ENCODE assay signal across 7 mouse cellular contexts in genomic region chr9:108566815-108567776, GRCm38 (mm10). TPM values are rescaled to one million over a fixed set of nuclear protein-coding genes. Genes with fewer than 3 reads are reported as not detected.
A peak's percentile ranks its signal among the peaks of the same experiment; 100 is the strongest.
DNase-seq lines count a peak whose midpoint lies in the region; ATAC-seq lines count a peak whose summit lies in the region.

TSS of gene Ndufaf3 (minus strand) at chr9:108567434.

- peak within 1 kb of the TSS; percentile 97 for H3K4me2 ChIP-seq in intestine, embryonic 15.5 days (replicated peaks)

- H3K27me3 ChIP-seq in intestine, embryonic 15.5 days (replicated peaks) = no peaks in the 10 kb centered on the region
- no peaks in the 10 kb centered on the region for H3K27me3 ChIP-seq in midbrain, embryonic 10.5 days (ENCODE audit: low read depth, poor library complexity, severe bottlenecking)

- peak; percentile 88 for ATAC-seq in intestine, embryonic 15.5 days

- H3K4me1 ChIP-seq in intestine, embryonic 15.5 days (replicated peaks) = peaks cover 28% of the 10 kb centered on the region
- peaks cover 63% of the 10 kb centered on the region for H3K4me1 ChIP-seq in midbrain, embryonic 10.5 days

- H3K4me3 ChIP-seq in intestine, embryonic 15.5 days (replicated peaks) = peak within 1 kb of the TSS; percentile 66
- peak within 1 kb of the TSS; percentile 80 for H3K4me3 ChIP-seq in midbrain, embryonic 10.5 days

- peak within 1 kb of the TSS; percentile 94 for H3K27ac ChIP-seq in intestine, embryonic 15.5 days
- peak within 1 kb of the TSS; percentile 94 for H3K27ac ChIP-seq in midbrain, embryonic 10.5 days (replicated peaks)

- peaks cover 32% of the 10 kb centered on the region for H3K36me3 ChIP-seq in intestine, embryonic 15.5 days
- peaks cover 56% of the 10 kb centered on the region for H3K36me3 ChIP-seq in midbrain, embryonic 10.5 days

- peak; percentile 95 to 98 for DNase-seq in adrenal gland, adult 18-20 months (ENCODE audit: low spot score in 2 of 2)
- peak; percentile 97 for DNase-seq in embryo, embryonic 11 days
- peak; percentile 93 for DNase-seq in gastrocnemius, postnatal 25 days
- peak; percentile 96 to 98 for DNase-seq in left cerebral cortex, postnatal 25 days (ENCODE audit: low spot score in 2 of 2)
- peak; percentile 92 for DNase-seq in midbrain, embryonic 10.5 days (ENCODE audit: low spot score)
- DNase-seq in right cerebral cortex, postnatal 4 days = peak; percentile 97

- H3K9ac ChIP-seq in intestine, embryonic 15.5 days = peak within 1 kb of the TSS; percentile 80

- under 1% methylated on average over 73 of the region's 73 CpGs for WGBS in intestine, embryonic 15.5 days
- WGBS in midbrain, embryonic 10.5 days = under 1% methylated on average over 73 of the region's 73 CpGs

- no peaks in the 10 kb centered on the region for H3K9me3 ChIP-seq in intestine, embryonic 15.5 days
- no peaks in the 10 kb centered on the region for H3K9me3 ChIP-seq in midbrain, embryonic 10.5 days (replicated peaks)

- intact Hi-C loops in left cerebral cortex, postnatal 25 days (cut with DNase I) = loop anchor here (2.0 kb wide), 1 partner anchor 30 kb away; the partner anchor contains the start of gene P4htm

RNA-seq across cellular contexts. Expression of gene Ndufaf3, which starts in this region (rescaled TPM):
- total RNA-seq in adrenal gland, adult 18-20 months (2021) = 10 to 100 TPM; 50.8 to 51.0 TPM
- 10 to 100 TPM; 28.2 to 37.5 TPM for total RNA-seq in gastrocnemius, postnatal 25 days (2021)
- 37.7 and 42.4 TPM in 2 replicates for polyA plus RNA-seq in intestine, embryonic 15.5 days (2015; fragmentation: Nextera tagmentation; extraction: Ambion mirVana)
- 10 to 100 TPM; 53.1 to 58.2 TPM for total RNA-seq in left cerebral cortex, postnatal 25 days (2021)
- 47.0 and 50.0 TPM in 2 replicates for polyA plus RNA-seq in midbrain, embryonic 10.5 days (2016; fragmentation: Nextera tagmentation; extraction: Ambion mirVana)

Comparison
In these comparisons a context has a peak if more than half of its experiments do, and no peak if none do; other contexts are left out.
1. Peak in every context shown above with its lines: DNase-seq, ATAC-seq, H3K4me3 ChIP-seq and H3K27ac ChIP-seq.